Mouse (Mus musculus) neural tube, embryonic 11.5 days (tissue): ENCODE measurements around the gene Crhr2. TPM values are rescaled to one million over a fixed set of nuclear protein-coding genes. Genes with fewer than 3 reads are reported as not detected.

Source experiments
- ATAC-seq: fragments of 200-750 bp; cut with Nextera tagmentation; 2 replicates; pipeline ENCODE4 v1.8.0; 2017; ENCODE audit warnings: moderate number of reproducible peaks, mild to moderate bottlenecking, moderate TSS enrichment, moderate library complexity; ENCODE audit not compliant: insufficient read depth, low FRiP score, low TSS enrichment
- DNase-seq: peaks from one replicate; pipeline ENCODE4 v3.0.0-alpha.2; 2015; ENCODE audit warnings: low spot score
- H3K27ac ChIP-seq: fragments of 300-500 bp; sonication (generic); 2 replicates; pipeline ENCODE4 v1.5.1; 2014; ENCODE audit warnings: low read depth, mild to moderate bottlenecking, low read length
- H3K27me3 ChIP-seq: fragments of 300-500 bp; sonication (generic); 2 replicates; pipeline ENCODE4 v1.6.1; 2014; ENCODE audit warnings: mild to moderate bottlenecking, low read length, mixed read lengths; ENCODE audit not compliant: control insufficient read depth, insufficient read depth
- H3K36me3 ChIP-seq: fragments of 300-500 bp; sonication (generic); 2 replicates; pipeline ENCODE4 v1.6.1; 2014; ENCODE audit warnings: mild to moderate bottlenecking, low read length, moderate library complexity, mixed read lengths; ENCODE audit not compliant: control insufficient read depth, insufficient read depth
- H3K4me1 ChIP-seq: fragments of 300-500 bp; sonication (generic); 2 replicates; pipeline ENCODE4 v1.6.1; 2014; ENCODE audit warnings: low read length, mixed read lengths; ENCODE audit not compliant: control insufficient read depth, insufficient read depth
- H3K4me2 ChIP-seq: fragments of 300-500 bp; sonication (generic); 2 replicates; pipeline ENCODE4 v1.6.1; 2014; ENCODE audit warnings: low read depth, mild to moderate bottlenecking, moderate library complexity
- H3K4me3 ChIP-seq: fragments of 300-500 bp; sonication (generic); 2 replicates; pipeline ENCODE4 v1.5.1; 2014; ENCODE audit warnings: low read depth, low read length
- H3K9ac ChIP-seq: fragments of 300-500 bp; sonication (generic); 2 replicates; pipeline ENCODE4 v1.6.1; 2014; ENCODE audit warnings: mild to moderate bottlenecking, low read length
- H3K9me3 ChIP-seq: fragments of 300-500 bp; sonication (generic); 2 replicates; pipeline ENCODE4 v1.6.1; 2016; ENCODE audit warnings: low read length; ENCODE audit not compliant: control insufficient read depth
- WGBS: fragments of 180-500 bp; shearing (Covaris S2); extraction: QIAGEN DNeasy Blood & Tissue Kit; methylation state at CpG from one replicate; pipeline ENCODE4 v1.1.7; 2014; 5-methylcytosine and 5-hydroxymethylcytosine counted together
- polyA plus RNA-seq: library from polyadenylated mRNA; unstranded; fragments of >200 nt; fragmentation: Nextera tagmentation; extraction: Ambion mirVana; gene quantifications from 2 replicates; pipeline ENCODE4 v1.2.1, GENCODE M21; 2014

Gene Crhr2
- polyA plus RNA-seq, 1 experiment from 2014 or later: 0.29 TPM

GRCm38 (mm10) chr6:55098030-55098429 is 34.8 kb downstream of the Crhr2 start:
- no peak for ATAC-seq
- Histone ChIP-seq H3K27me3 (no peaks in the 10 kb centered on the region), H3K4me2 (no peak overlapping the region), H3K27ac (no peak overlapping the region), H3K9me3 (no peaks in the 10 kb centered on the region), H3K4me3 (no peak overlapping the region), H3K36me3 (no peaks in the 10 kb centered on the region), H3K9ac (no peak overlapping the region), H3K4me1 (no peaks in the 10 kb centered on the region)
- no peak for DNase-seq
- WGBS: 83% methylated on average over 5 of the region's 5 CpGs

DNA sequence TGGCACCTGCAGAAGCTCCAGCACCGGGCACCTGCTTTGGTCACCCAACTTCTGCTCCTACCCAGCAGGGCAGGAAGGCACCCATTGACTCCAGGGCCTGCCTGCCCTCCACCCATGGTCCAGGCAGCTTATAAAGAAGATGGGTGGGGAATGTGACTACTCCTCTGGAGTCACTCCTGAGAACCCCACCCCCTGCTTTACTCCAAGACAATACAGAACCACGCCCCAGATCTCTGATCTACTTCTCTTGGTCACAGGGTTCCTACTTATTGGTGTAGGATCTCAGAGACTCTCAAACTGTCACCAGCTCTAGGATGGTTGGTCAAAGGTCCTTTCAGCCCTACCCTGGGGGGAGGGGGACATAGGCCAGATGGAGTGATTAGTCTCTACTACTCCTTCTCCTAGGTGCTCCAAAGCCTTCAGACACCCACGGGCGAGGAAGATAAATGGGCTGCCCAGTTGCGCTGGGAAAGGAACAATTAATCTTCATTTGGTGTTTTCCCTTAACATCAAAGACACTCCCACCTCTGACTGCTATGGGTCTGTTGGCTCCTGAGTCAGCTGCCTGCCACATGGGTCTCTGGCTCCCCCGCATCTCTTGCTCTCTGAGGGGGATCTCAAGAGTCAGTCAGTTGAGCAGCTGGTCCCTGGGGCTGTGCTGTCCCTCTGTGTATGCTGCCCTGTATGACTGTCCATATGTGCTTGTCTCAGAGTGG is 39.2 kb downstream of the Crhr2 start:
- no peak overlapping the region for H3K9ac ChIP-seq
- H3K27me3 ChIP-seq: no peaks in the 10 kb centered on the region
- H3K4me2 ChIP-seq: no peak overlapping the region
- DNase-seq: peak; percentile 48
- ATAC-seq: no peak
- H3K9me3 ChIP-seq: no peaks in the 10 kb centered on the region
- WGBS: 37% methylated on average over 6 of the region's 6 CpGs
- no peaks in the 10 kb centered on the region for H3K4me1 ChIP-seq
- H3K4me3 ChIP-seq: no peak overlapping the region
- no peaks in the 10 kb centered on the region for H3K36me3 ChIP-seq
- H3K27ac ChIP-seq: no peak overlapping the region

- no peak overlapping the region for H3K27ac ChIP-seq
- H3K9ac ChIP-seq: no peak overlapping the region
- 96% methylated on average over 9 of the region's 9 CpGs for WGBS
- no peaks in the 10 kb centered on the region for H3K27me3 ChIP-seq
- H3K9me3 ChIP-seq: no peaks in the 10 kb centered on the region
- no peak overlapping the region for H3K4me3 ChIP-seq
- H3K4me1 ChIP-seq: no peaks in the 10 kb centered on the region
- H3K4me2 ChIP-seq: no peak overlapping the region
- no peak for DNase-seq
- H3K36me3 ChIP-seq: no peaks in the 10 kb centered on the region
- no peak for ATAC-seq
Observed at GRCm38 (mm10) chr6:55091396-55091795, 41.4 kb downstream of the Crhr2 start.

DNA sequence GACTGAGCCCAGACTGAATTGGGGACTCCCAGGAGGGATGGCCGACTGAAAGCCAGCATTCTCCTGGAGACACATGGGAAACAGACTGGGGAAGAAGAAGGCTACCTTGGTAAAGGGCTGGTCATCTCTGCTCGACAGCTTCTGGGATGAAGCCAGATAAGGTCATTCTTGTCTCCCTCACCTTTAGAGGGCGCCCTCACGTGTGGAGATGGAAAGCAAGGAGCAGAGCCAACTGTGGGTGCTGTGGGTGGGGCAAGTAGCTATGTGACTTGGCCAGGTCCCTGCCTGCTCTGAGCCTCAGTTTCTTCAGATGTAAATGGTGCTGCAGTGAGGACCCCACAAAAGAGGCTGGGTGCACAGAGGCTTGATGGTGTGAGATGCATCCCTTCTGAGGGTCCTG is 42.2 kb downstream of the Crhr2 start:
- no peak overlapping the region for H3K27ac ChIP-seq
- no peak overlapping the region for H3K4me3 ChIP-seq
- H3K9me3 ChIP-seq: no peaks in the 10 kb centered on the region
- no peak overlapping the region for H3K4me2 ChIP-seq
- H3K4me1 ChIP-seq: no peaks in the 10 kb centered on the region
- 50% methylated on average over 4 of the region's 4 CpGs for WGBS
- ATAC-seq: no peak
- DNase-seq: no peak
- H3K9ac ChIP-seq: no peak overlapping the region
- no peaks in the 10 kb centered on the region for H3K27me3 ChIP-seq
- H3K36me3 ChIP-seq: no peaks in the 10 kb centered on the region

- WGBS: 56% methylated on average over 4 of the region's 4 CpGs
- ATAC-seq (no peak), DNase-seq (no peak)
- H3K27ac ChIP-seq: no peak overlapping the region
- no peak overlapping the region for H3K9ac ChIP-seq
- H3K36me3 ChIP-seq: no peaks in the 10 kb centered on the region
- H3K9me3 ChIP-seq: no peaks in the 10 kb centered on the region
- no peaks in the 10 kb centered on the region for H3K27me3 ChIP-seq
- H3K4me2 ChIP-seq: no peak overlapping the region
- H3K4me1 ChIP-seq: no peaks in the 10 kb centered on the region
- H3K4me3 ChIP-seq: no peak overlapping the region
Observed at GRCm38 (mm10) chr6:55087355-55087754, 45.5 kb downstream of the Crhr2 start.

- Histone ChIP-seq H3K36me3 (peaks cover 8% of the 10 kb centered on the region), H3K9me3 (no peaks in the 10 kb centered on the region), H3K4me2 (no peak overlapping the region), H3K4me1 (no peaks in the 10 kb centered on the region), H3K27ac (no peak overlapping the region), H3K4me3 (no peak overlapping the region), H3K9ac (no peak overlapping the region), H3K27me3 (no peaks in the 10 kb centered on the region)
- 81% methylated on average over 7 of the region's 7 CpGs for WGBS
- ATAC-seq (no peak), DNase-seq (no peak)
Observed at GRCm38 (mm10) chr6:55082261-55083051, 50.4 kb downstream of the Crhr2 start.

DNA sequence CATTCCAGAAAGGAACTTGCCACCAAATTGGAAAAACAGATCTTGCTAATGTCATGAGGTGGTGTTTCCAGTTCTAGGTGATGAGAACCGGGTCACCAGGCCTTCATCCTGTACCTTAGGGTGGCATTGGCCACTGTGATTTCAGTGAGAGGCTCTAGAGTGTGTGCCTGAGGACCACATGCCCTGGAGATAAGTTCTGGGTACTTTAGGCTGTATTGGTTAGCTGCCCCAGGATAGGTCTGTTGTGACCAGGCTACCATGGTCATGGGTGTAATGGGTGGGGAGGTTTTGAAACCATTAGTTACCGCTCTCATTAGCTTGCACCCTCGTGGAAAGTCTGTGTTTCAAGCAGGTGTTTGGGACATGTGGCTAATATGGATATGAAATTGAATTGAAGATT is 51.4 kb downstream of the Crhr2 start:
- Histone ChIP-seq H3K27ac (no peak overlapping the region), H3K27me3 (no peaks in the 10 kb centered on the region), H3K4me1 (no peaks in the 10 kb centered on the region), H3K4me3 (no peak overlapping the region), H3K36me3 (peaks cover 8% of the 10 kb centered on the region), H3K4me2 (no peak overlapping the region), H3K9me3 (no peaks in the 10 kb centered on the region), H3K9ac (no peak overlapping the region)
- DNase-seq (no peak), ATAC-seq (no peak)
- 95% methylated on average over 3 of the region's 3 CpGs for WGBS

DNA sequence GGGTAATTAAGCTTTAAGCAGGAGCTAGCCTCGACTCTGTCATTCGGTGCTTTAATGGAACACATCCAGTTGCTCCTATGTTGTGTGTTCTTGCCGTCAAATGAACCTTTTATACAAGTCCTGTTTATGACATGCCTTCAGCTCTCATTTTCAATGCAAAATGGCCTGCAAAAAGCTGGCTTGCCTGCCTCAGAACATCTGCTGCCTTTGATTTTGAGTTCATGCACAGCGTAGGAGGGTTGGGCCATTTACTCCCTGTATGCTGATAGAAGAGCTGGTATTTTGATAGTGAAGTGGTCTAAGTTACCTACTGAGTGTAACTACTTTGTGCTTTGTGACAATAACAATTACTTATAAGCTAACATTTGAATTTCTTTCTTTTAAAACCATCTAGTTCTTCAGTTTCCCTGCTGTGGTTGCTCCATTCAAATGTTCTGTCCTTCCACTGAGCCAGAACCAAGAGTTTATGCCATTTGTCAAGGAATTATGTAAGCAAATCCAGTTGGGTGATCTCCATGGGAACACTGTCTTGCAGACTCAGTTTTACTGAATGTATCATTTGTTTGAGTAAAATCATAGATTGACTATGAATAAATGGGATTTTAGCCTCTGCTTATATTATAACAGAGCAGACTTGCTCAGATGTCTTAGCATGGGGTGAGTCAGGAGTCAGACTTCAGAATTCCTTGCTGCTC is 56.1 kb downstream of the Crhr2 start:
- no peak overlapping the region for H3K4me3 ChIP-seq
- ATAC-seq (no peak), DNase-seq (no peak)
- no peak overlapping the region for H3K27ac ChIP-seq
- H3K4me1 ChIP-seq: no peaks in the 10 kb centered on the region
- H3K36me3 ChIP-seq: peaks cover 13% of the 10 kb centered on the region
- no peaks in the 10 kb centered on the region for H3K9me3 ChIP-seq
- 82% methylated on average over 4 of the region's 4 CpGs for WGBS
- no peaks in the 10 kb centered on the region for H3K27me3 ChIP-seq
- no peak overlapping the region for H3K4me2 ChIP-seq
- no peak overlapping the region for H3K9ac ChIP-seq
